Mouse (Mus musculus): Measurements from ENCODE around the gene 2610507B11Rik. TPM values are rescaled to one million over a fixed set of nuclear protein-coding genes. Genes with fewer than 3 reads are reported as not detected.
"Not testable (repeated sequence)": the region's sequence is repeated elsewhere in the genome, so short reads cannot be mapped to it uniquely, and the experiment has no call there.

The 2610507B11Rik gene
- 100 to 1,000 TPM; 104 to 108 TPM for total RNA-seq (2021)
- long read RNA-seq, experiment 1, full-length matches to known transcripts, result 45 of 92 reads
- long read RNA-seq, experiment 1, partial matches to known transcripts, result 38 of 92 reads
- long read RNA-seq, experiment 1, other reads (novel, unspliced or antisense), result 9 of 92 reads
- long read RNA-seq, experiment 2, full-length matches to known transcripts, result 75 of 153 reads
- long read RNA-seq, experiment 2, partial matches to known transcripts, result 66 of 153 reads
- long read RNA-seq, experiment 2, other reads (novel, unspliced or antisense), result 12 of 153 reads

- DNase-seq (ENCODE audit: low spot score in 2 of 2), result peak; percentile 87 to 96
These were observed at the start of gene 2610507B11Rik for GRCm38 (mm10) chr11:78261380-78262352. Gene 2610507B11Rik, plus strand, starts transcription at chr11:78261752.

GRCm38 (mm10) chr11:78213086-78213817, 48.3 kb upstream of the 2610507B11Rik start:
- no peak for DNase-seq (ENCODE audit: low spot score in 2 of 2)

DNA sequence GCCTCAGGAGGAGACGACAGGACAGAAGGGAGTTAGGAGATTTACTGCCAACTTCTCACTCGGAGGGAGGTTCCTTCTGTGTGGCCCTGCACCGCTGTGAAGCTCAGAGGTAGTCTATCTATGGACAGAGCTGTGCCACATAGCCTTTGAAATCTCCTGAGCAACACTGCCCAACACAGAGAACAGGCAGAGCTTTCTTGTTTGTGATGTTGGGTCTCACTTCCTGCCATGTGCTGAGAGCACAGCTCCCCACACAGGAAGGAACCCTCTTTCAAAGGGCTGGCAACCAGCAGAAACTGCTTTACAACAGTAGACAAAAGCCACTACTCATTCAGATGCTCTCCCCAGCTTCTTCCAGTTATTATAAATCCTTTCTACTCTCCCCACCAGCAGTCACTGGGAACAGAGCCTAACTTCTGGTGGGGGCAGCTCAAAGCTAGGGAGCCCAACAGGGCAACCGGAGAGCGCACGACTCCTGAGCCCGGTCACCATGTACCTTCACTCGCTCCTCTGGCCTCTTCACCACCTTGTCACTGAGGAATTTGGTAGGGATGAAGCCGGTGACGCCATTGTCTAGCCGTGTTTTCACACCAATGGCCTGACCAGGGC, 45.7 kb upstream of the 2610507B11Rik start:
- DNase-seq (ENCODE audit: low spot score in 2 of 2), result no peak

DNA sequence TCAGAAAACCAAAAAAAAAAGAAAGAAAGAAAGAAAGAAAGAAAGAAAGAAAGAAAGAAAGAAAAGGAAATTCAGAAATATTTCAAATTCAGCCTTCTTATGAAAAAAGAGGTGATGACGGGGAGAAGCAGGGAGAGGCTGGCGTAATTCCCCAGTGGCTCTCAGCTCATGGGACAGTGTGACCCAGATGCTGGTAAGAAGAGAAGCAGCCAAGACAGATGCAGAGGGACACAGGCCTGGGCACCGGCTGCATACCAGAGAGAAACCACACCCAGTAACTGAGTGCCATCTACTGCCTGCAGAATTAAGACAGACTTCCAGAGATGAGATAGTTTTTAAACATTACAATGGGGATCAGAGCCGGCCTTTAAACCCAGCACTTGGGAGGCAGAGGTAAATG, 38.0 kb upstream of the 2610507B11Rik start:
- no peak for DNase-seq (ENCODE audit: low spot score in 2 of 2)

- no peak for DNase-seq (ENCODE audit: low spot score in 2 of 2)
These were observed 30.0 kb upstream of the 2610507B11Rik start for GRCm38 (mm10) chr11:78231518-78231917.

DNA sequence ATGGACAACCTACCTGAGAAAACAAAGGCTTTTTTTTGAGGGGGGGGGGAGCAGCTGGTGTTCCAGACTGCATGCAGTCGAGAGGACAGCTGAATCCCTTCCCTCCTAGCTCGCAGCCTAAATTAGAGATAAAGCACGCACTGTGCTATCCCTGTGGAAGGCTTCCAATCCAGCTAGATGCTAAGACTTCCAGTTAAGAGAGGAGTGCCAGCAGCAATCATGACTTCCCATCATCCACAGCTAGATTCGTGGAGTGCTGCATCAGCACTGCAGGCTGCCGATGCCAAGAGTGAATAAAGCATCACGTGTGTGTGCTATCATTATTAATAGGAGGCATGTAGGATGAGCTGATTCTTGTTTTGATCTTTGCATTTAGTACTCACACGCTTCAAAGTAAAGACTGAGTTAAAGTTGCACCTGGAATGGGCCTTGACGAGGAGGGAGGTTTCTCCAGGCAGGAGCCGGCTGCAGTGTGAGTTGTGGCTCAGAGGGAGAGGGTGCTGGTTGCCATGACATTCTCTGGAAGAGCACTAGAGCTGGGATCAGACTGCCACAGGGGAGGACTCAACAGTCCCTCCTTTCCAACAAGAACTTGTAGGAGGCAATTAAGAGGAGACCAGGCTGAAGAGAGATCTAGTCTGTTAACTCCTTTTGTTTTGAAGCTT, 21.2 kb upstream of the 2610507B11Rik start:
- DNase-seq (ENCODE audit: low spot score in 2 of 2), result no peak

GRCm38 (mm10) chr11:78245261-78245626, 16.3 kb upstream of the 2610507B11Rik start:
- no peak for DNase-seq (ENCODE audit: low spot score in 2 of 2)

- peak; percentile 65 to 89 for DNase-seq (ENCODE audit: low spot score in 2 of 2)
These were observed 15.8 kb upstream of the 2610507B11Rik start, which contains the start of the genes Sdf2 and Supt6 for GRCm38 (mm10) chr11:78245627-78246317. Gene Sdf2, plus strand, starts transcription at chr11:78245746. Gene Supt6, minus strand, starts transcription at chr11:78245987.

DNA sequence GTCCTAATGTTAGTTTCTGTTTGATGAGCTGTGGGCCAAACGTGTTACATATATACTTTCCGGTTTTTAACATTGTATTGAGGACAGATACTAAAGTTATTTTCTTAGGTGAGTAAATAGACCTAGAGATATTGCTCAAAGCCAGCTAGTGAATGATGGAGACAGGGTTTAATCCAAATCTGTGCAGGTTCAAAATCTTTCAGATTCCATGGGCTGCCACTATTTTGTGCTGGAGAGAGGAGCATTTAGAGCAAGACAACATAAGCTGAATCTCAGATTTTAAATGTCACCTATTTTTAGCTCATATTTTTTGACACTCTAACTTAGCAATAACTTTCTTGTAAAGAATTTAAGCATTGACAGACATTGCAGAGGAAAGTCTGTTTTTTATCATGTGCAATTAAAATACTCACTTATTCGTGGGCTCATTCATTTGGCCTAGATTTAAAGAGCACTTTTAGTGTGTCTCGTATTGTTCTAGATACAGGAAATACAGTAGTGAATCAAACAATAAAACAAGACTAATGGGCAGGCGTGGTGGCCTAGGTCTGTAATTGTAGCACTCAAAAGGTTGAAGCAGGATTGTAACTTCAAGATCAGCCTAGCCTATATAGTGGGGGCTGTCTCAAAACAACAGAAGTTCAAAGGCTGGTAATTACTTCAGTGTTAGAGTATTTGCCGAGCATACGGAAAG, 15.1 kb upstream of the 2610507B11Rik start:
- DNase-seq (ENCODE audit: low spot score in 2 of 2), result no peak

GRCm38 (mm10) chr11:78247012-78247348, 14.6 kb upstream of the 2610507B11Rik start:
- DNase-seq (ENCODE audit: low spot score in 2 of 2), result no peak

DNA sequence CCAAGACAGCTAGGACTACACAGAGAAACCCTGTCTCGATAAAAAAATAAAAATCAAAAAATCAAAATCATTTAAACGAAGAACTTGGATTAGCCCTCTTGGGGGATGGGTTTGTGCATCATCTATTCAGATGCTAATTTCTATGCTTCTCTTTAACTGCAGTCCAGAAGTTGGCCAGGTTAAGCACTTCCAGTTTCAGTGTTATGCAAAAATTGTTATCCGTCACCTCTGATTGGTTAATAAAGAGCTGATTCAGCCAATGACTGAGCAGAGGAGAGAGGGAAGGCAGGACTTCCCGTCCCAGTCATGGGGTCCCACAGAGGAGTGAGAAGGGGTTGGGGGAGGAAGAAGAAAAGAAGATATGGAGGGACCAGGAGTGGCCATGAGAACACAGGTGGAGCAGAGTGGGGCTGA, 13.8 kb upstream of the 2610507B11Rik start:
- no peak for DNase-seq (ENCODE audit: low spot score in 2 of 2)

- DNase-seq (ENCODE audit: low spot score in 2 of 2), result no peak
These were observed 4.9 kb upstream of the 2610507B11Rik start for GRCm38 (mm10) chr11:78256618-78257017.

GRCm38 (mm10) chr11:78260489-78261258, 878 bp upstream of the 2610507B11Rik start:
- no peak for DNase-seq (ENCODE audit: low spot score in 2 of 2)

DNA sequence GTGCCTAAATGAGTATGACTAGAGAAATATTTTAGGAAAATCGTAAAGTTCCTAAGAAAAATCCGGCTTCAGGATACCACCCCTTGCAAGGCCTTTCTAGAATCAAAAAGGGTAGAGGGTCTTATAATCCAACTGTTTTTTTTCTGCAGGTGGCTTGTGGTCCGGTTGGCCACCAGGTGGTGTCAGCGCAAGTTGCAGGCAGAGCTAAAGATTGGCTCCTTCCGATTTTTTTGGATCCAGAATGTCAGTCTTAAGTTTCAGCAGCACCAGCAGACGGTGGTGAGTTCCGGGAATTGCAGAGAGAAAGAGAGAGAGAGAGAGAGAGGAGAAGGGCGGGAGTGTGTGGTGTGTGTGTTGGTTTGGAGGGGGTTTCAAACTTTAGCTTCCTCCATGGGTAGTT, 998 bp downstream of the 2610507B11Rik start:
- peak in 1 of 2 experiments; percentile 53 for DNase-seq (ENCODE audit: low spot score in 2 of 2)

GRCm38 (mm10) chr11:78265571-78265970, 4.0 kb downstream of the 2610507B11Rik start:
- no peak for DNase-seq (ENCODE audit: low spot score in 2 of 2)

GRCm38 (mm10) chr11:78271986-78272385, 10.4 kb downstream of the 2610507B11Rik start:
- DNase-seq (ENCODE audit: low spot score in 2 of 2), result no peak

DNA sequence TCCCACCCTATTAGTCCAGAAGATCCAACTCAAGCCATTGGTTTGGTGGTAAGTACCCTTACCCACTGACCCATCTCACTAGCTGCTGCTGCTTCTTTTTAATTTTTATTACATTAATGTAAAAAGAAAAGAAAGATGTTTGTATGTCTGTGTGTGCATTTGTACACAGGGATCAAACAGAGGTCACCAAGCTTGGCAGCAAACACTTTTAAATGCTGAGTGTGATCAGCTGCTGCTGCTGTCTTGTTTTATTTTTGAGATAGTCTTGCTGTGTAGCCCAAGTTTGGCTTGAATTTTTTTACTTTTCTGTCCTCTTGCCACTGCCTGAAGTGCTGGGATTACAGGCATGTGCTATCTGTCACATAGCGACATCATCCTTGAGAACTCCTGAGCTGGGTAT, 14.0 kb downstream of the 2610507B11Rik start:
- no peak for DNase-seq (ENCODE audit: low spot score in 2 of 2)

DNA sequence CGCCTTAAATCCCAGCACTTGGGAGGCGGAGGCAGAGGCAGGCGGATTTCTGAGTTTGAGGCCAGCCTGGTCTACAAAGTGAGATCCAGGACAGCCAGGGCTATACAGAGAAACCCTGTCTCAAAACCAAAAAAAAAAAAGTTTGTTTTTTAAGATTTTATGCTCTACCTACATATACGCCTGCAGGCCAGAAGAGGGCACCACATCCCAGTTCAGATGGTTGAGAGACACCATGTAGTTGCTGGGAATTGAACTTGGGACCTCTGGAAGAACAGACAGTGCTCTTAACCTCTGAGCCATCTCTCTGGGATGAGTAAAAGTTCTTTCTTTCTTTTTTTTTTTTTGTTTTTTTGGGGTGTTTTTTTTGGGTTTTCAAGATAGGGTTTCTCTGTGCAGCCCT, 14.6 kb downstream of the 2610507B11Rik start:
- DNase-seq (ENCODE audit: low spot score in 2 of 2), result not testable (repeated sequence)
